Mouse (Mus musculus) forebrain, embryonic 14.5 days (tissue): Measurements from ENCODE around the gene Kctd14. TPM values are rescaled to one million over a fixed set of nuclear protein-coding genes. Genes with fewer than 3 reads are reported as not detected.

ENCODE experiments used
- ATAC-seq: fragments of 200-750 bp; cut with Nextera tagmentation; 2 replicates; pipeline ENCODE4 v1.8.0; 2017; ENCODE audit warnings: mild to moderate bottlenecking, moderate library complexity
- DNase-seq: peaks from one replicate; pipeline ENCODE4 v3.0.0-alpha.2; 2015; ENCODE audit warnings: low spot score
- H3K27ac ChIP-seq: fragments of 300-500 bp; sonication (generic); 2 replicates; pipeline ENCODE4 v1.5.1; 2014; ENCODE audit warnings: low read depth, mild to moderate bottlenecking, control low read depth, low read length, moderate library complexity
- H3K27me3 ChIP-seq: fragments of 300-500 bp; sonication (generic); replicated peaks from 2 replicates; pipeline ENCODE4 v1.6.1; 2014; ENCODE audit warnings: low read length, control low read depth, mixed read lengths; ENCODE audit not compliant: control insufficient read depth, insufficient read depth
- H3K36me3 ChIP-seq: fragments of 300-500 bp; sonication (generic); 2 replicates; pipeline ENCODE4 v1.6.1; 2014; ENCODE audit warnings: low read length, control low read depth; ENCODE audit not compliant: control insufficient read depth, insufficient read depth
- H3K4me1 ChIP-seq: fragments of 300-500 bp; sonication (generic); 2 replicates; pipeline ENCODE4 v1.6.1; 2014; ENCODE audit warnings: antibody characterized with exemption, low read length, control low read depth; ENCODE audit not compliant: control insufficient read depth, insufficient read depth
- H3K4me2 ChIP-seq: fragments of 300-500 bp; sonication (generic); 2 replicates; pipeline ENCODE4 v1.6.1; 2014; ENCODE audit warnings: mild to moderate bottlenecking, control low read depth, low read length
- H3K4me3 ChIP-seq: fragments of 300-500 bp; sonication (generic); 2 replicates; pipeline ENCODE4 v1.5.1; 2014; ENCODE audit warnings: low read depth, low read length, control low read depth
- H3K9ac ChIP-seq: fragments of 300-500 bp; sonication (generic); 2 replicates; pipeline ENCODE4 v1.6.1; 2014; ENCODE audit warnings: mild to moderate bottlenecking, low read length, control low read depth, moderate library complexity
- H3K9me3 ChIP-seq: fragments of 300-500 bp; sonication (generic); replicated peaks from 2 replicates; pipeline ENCODE4 v1.6.1; 2016; ENCODE audit warnings: low read length, control low read depth, mixed read lengths; ENCODE audit not compliant: control insufficient read depth
- WGBS: fragments of 180-500 bp; shearing (Covaris S2); extraction: QIAGEN DNeasy Blood & Tissue Kit; methylation state at CpG from one replicate; pipeline ENCODE4 v1.1.7; 2014; 5-methylcytosine and 5-hydroxymethylcytosine counted together
- polyA plus RNA-seq: library from polyadenylated mRNA; unstranded; fragments of >200 nt; fragmentation: Nextera tagmentation; extraction: Ambion mirVana; gene quantifications from 2 replicates; pipeline ENCODE4 v1.2.1, GENCODE M21; 2014

Gene Kctd14
- polyA plus RNA-seq, 1 experiment from 2014 or later = 1.8 TPM

DNA sequence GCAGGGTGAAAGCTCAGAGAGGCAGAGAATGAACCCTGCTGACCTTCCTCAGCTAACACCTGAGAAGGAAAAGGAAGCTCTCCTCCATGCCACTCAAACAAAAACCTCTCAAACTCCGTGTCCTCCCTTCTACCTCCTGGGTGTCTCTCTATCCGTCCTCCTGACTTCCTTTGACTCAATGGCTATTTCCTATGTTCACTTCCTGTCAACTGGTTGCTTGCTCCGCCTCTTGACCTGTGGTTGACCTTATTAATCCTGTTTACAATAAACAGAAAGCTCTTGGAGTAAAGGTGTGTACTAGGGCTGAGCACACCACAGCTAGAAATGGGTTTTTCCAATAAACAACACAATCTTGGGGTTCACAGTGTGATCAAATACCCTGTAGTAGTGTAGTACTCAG lies 40.0 kb downstream of the Kctd14 start:
- ATAC-seq = no peak

DNA sequence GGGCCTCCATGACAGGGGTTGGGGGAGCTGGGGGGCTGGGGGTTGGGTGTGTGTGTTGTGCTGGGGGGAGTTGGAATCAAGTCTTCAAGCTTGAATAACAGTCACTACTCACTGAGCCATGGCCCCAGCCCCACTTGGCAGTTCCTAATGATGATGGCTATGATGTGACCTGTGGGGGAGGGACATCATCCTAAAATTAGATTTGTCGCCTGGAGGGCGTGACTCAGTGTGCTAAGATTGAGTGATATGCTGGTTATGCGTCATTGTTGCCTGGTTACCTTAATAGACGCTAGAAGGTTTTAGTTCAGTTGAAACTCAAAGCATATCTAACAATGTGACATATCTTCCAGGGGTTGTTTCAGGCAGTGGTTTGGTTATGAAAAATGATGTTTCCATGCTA lies 41.3 kb downstream of the Kctd14 start:
- Histone ChIP-seq H3K36me3 (peaks cover 56% of the 10 kb centered on the region), H3K27ac (no peak overlapping the region), H3K4me1 (no peaks in the 10 kb centered on the region), H3K4me3 (no peak overlapping the region), H3K9ac (no peak overlapping the region), H3K9me3 (no peaks in the 10 kb centered on the region), H3K27me3 (no peaks in the 10 kb centered on the region), H3K4me2 (no peak overlapping the region)
- ATAC-seq (no peak), DNase-seq (no peak)
- 95% methylated on average over 4 of the region's 4 CpGs for WGBS

More for the DNA sequence above, 40.0 kb downstream of the Kctd14 start:
- H3K27me3 ChIP-seq = no peaks in the 10 kb centered on the region
- no peak overlapping the region for H3K4me2 ChIP-seq
- no peak for DNase-seq
- H3K9ac ChIP-seq = no peak overlapping the region
- H3K4me3 ChIP-seq = no peak overlapping the region
- H3K4me1 ChIP-seq = no peaks in the 10 kb centered on the region
- H3K27ac ChIP-seq = no peak overlapping the region
- peaks cover 69% of the 10 kb centered on the region for H3K36me3 ChIP-seq
- H3K9me3 ChIP-seq = no peaks in the 10 kb centered on the region
- 64% methylated on average over 3 of the region's 3 CpGs for WGBS

DNA sequence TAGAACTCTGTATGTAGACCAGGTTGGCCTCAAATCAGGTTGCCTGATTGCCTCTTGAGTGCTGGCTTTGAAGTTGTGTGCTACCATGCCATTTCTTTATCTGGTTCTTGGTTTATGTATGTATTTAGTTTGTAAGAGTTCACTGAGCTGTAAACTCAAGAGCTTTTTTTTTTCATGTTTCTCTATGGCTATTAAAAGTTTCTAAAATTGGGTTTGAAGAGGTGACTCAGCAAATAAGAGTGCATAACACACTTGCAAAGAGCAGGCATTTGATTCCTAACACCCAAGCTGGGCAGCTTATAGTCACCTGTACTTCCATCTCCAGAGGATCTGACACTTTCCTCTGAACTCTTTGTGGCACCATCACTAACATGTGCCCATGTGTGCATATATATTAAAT lies 43.9 kb downstream of the Kctd14 start:
- no peak overlapping the region for H3K4me3 ChIP-seq
- no peak for ATAC-seq
- H3K27me3 ChIP-seq = no peaks in the 10 kb centered on the region
- no peak for DNase-seq
- H3K9ac ChIP-seq = no peak overlapping the region
- H3K27ac ChIP-seq = no peak overlapping the region
- H3K4me2 ChIP-seq = no peak overlapping the region
- no peaks in the 10 kb centered on the region for H3K4me1 ChIP-seq
- H3K36me3 ChIP-seq = peaks cover 36% of the 10 kb centered on the region
- H3K9me3 ChIP-seq = no peaks in the 10 kb centered on the region

DNA sequence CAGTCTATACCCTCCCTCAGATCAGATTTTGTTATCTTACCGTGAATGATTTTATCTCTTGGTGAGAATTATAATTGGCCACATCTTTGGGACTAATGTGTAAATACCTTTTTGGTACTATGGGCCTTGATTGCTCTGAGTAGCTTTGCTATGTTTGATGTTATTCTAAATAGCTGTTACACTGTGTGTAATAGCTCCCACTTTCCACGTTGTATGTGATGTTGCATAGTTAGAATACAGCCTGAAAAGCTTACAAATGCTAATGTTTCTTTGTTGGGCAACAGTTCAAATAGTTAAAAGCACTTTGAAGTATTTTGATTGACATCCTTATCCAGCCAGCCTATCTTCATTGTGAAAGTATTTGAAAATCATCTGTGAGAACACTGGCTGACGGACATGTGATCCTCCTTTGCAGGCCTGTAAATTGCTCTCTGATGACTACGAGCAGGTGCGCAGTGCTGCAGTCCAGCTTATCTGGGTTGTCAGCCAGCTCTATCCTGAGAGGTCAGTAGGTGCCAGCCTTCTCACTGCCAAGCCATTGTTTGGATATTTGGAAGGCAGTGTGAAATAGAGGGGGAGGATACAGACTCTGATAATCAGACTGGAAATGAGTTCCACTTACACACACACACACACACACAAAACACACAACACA lies 49.6 kb downstream of the Kctd14 start:
- no peak overlapping the region for H3K4me3 ChIP-seq
- no peaks in the 10 kb centered on the region for H3K27me3 ChIP-seq
- DNase-seq = peak; percentile 25
- no peak overlapping the region for H3K9ac ChIP-seq
- H3K4me1 ChIP-seq = no peaks in the 10 kb centered on the region
- no peaks in the 10 kb centered on the region for H3K9me3 ChIP-seq
- peaks cover 31% of the 10 kb centered on the region for H3K36me3 ChIP-seq
- no peak overlapping the region for H3K4me2 ChIP-seq
- no peak overlapping the region for H3K27ac ChIP-seq
- ATAC-seq = 0 out of 2 replicates have a peak, but pooled peaks have one; percentile 20
- 71% methylated on average over 5 of the region's 5 CpGs for WGBS

Other genes starting within 250 kb of the Kctd14 start
- 4.0 and 4.1 TPM in 2 replicates for gene Usp35, start 119.3 kb upstream of the Kctd14 start, polyA plus RNA-seq
- 7.5 and 7.9 TPM in 2 replicates for gene Kctd21, start 119.0 kb upstream of the Kctd14 start, polyA plus RNA-seq
- 15.3 and 18.7 TPM in 2 replicates for gene Alg8, start 79.7 kb upstream of the Kctd14 start, polyA plus RNA-seq
- gene Ndufc2, start 51.3 kb upstream of the Kctd14 start, polyA plus RNA-seq = 473 and 569 TPM in 2 replicates
- 3.2 and 3.7 TPM in 2 replicates for gene Thrsp, start 33.6 kb upstream of the Kctd14 start, polyA plus RNA-seq
- gene Ints4, start 29.6 kb downstream of the Kctd14 start, polyA plus RNA-seq = 54.6 and 65.2 TPM in 2 replicates
- gene Aamdc, start 128.2 kb downstream of the Kctd14 start, polyA plus RNA-seq = 56.8 and 64.1 TPM in 2 replicates
- 21.4 and 25.5 TPM in 2 replicates for gene Rsf1, start 128.6 kb downstream of the Kctd14 start, polyA plus RNA-seq
- 229 and 233 TPM in 2 replicates for gene Clns1a, start 245.3 kb downstream of the Kctd14 start, polyA plus RNA-seq